Mouse (Mus musculus): ENCODE data around the gene Rexo1. TPM values are rescaled to one million over a fixed set of nuclear protein-coding genes. Genes with fewer than 3 reads are reported as not detected.
A peak's percentile ranks its signal among the peaks of the same experiment; 100 is the strongest.

Rexo1 gene
- polyA plus RNA-seq, 1 experiment from 2014 or later: 21.5 TPM

DNA sequence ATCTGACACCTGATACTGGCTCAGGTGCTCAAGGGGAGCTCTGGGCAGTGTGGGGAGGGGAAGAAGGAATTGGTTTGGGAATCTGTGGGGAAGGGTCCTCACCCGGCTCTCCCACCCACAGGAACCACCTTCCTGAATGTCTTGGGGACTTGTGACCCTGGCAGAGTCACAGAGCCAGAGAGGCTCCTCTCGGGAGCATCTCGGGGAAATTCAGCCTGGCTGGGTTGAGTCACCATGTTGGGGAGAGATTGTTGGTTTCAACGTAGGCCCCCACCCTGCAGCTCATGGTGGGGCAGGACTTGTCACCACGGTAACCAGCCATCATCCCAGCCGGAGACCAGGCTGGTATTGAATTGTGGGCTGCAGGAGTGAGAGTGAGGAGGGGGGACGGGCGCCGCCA is 56.6 kb downstream of the Rexo1 start:
- Histone ChIP-seq H3K36me3 (ENCODE audit: control insufficient read depth, insufficient read depth, low read length) (no peaks in the 10 kb centered on the region), H3K4me2 (ENCODE audit: low read depth, low read length) (no peak overlapping the region), H3K4me1 (ENCODE audit: control insufficient read depth, insufficient read depth, low read length) (peaks cover 8% of the 10 kb centered on the region), H3K4me3 (ENCODE audit: low read length) (no peak overlapping the region), H3K9me3 (ENCODE audit: control insufficient read depth, low read length) (no peaks in the 10 kb centered on the region), H3K27ac (ENCODE audit: low read length) (no peak overlapping the region), H3K9ac (ENCODE audit: low read depth, low read length) (no peak overlapping the region), H3K27me3 (replicated peaks; ENCODE audit: control insufficient read depth, insufficient read depth, low read length) (peaks cover 61% of the 10 kb centered on the region)
- 6% methylated on average over 9 of the region's 9 CpGs for WGBS
- ATAC-seq: no peak

DNA sequence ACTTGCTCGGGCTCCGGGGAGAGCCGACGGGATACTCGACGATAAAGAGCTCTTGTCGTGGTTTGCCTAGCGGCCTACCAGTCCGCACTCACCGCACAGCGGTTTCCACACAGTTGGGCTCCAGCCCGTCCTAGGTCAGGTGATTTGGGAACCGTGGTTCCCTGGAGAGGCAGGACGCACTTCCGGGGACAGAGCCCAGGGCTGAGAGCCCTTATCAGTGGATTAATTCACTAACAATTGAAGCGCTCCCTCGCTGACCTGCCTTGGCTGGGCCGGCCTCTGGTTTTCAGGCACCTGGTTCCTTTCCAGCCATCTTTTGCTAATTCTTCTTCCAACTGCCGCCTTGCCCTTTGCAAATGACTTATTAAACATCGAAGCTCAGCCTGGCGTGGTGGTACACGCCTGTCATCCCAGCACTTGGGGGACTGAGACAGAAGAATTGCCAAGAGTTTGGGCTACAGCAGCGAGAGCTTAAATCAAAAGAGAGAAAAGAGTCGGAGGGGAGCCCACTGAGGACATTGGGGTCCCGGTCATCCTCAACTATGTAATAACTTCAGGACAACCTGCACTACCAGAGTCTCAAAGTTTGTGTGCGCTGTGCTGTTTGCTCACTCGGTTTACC is 57.6 kb downstream of the Rexo1 start:
- no peak overlapping the region for H3K9ac ChIP-seq (ENCODE audit: low read depth, low read length)
- no peaks in the 10 kb centered on the region for H3K9me3 ChIP-seq (ENCODE audit: control insufficient read depth, low read length)
- H3K27ac ChIP-seq (ENCODE audit: low read length): no peak overlapping the region
- 5% methylated on average over 27 of the region's 27 CpGs for WGBS
- peaks cover 70% of the 10 kb centered on the region for H3K27me3 ChIP-seq (replicated peaks; ENCODE audit: control insufficient read depth, insufficient read depth, low read length)
- peak overlapping the region; percentile 19 for H3K4me3 ChIP-seq (ENCODE audit: low read length)
- H3K4me1 ChIP-seq (ENCODE audit: control insufficient read depth, insufficient read depth, low read length): peaks cover 6% of the 10 kb centered on the region; the same call in 1 of the 2 replicates
- H3K4me2 ChIP-seq (ENCODE audit: low read depth, low read length): peak overlapping the region; percentile 19; the same call in 1 of the 2 replicates
- H3K36me3 ChIP-seq (ENCODE audit: control insufficient read depth, insufficient read depth, low read length): no peaks in the 10 kb centered on the region
- ATAC-seq: peak; percentile 78

DNA sequence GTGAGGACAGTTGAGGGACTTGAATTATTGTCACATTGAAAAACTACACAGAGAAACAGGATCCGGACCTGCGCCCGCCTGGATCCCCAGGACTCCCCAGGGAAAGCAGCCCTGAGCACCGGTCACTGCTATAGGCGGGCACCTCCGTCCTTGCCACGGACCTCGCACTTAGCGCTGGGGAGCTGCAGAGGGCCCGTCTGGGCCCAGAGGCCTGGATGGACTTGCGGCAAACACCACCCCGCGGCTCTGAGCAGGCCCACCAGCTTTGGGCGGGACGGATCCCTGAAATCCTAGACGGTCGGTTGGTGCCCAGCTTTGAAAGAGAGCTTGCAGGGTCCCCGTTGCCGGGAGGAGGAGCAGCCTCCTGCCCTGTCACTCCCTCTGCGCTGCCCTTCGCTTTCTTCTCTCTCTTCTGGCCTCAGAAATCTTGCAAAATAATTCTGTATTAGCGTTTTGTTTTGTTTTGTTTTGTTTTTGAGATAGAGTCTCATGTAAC is 58.5 kb downstream of the Rexo1 start:
- WGBS: 8% methylated on average over 22 of the region's 22 CpGs
- no peak for ATAC-seq
- H3K9me3 ChIP-seq (ENCODE audit: control insufficient read depth, low read length): no peaks in the 10 kb centered on the region
- H3K27ac ChIP-seq (ENCODE audit: low read length): no peak overlapping the region
- no peak overlapping the region for H3K4me2 ChIP-seq (ENCODE audit: low read depth, low read length)
- no peak overlapping the region; the same call in 1 of the 2 replicates for H3K9ac ChIP-seq (ENCODE audit: low read depth, low read length)
- no peaks in the 10 kb centered on the region for H3K36me3 ChIP-seq (ENCODE audit: control insufficient read depth, insufficient read depth, low read length)
- peaks cover 6% of the 10 kb centered on the region; the same call in 1 of the 2 replicates for H3K4me1 ChIP-seq (ENCODE audit: control insufficient read depth, insufficient read depth, low read length)
- H3K4me3 ChIP-seq (ENCODE audit: low read length): no peak overlapping the region
- H3K27me3 ChIP-seq (replicated peaks; ENCODE audit: control insufficient read depth, insufficient read depth, low read length): peaks cover 78% of the 10 kb centered on the region

DNA sequence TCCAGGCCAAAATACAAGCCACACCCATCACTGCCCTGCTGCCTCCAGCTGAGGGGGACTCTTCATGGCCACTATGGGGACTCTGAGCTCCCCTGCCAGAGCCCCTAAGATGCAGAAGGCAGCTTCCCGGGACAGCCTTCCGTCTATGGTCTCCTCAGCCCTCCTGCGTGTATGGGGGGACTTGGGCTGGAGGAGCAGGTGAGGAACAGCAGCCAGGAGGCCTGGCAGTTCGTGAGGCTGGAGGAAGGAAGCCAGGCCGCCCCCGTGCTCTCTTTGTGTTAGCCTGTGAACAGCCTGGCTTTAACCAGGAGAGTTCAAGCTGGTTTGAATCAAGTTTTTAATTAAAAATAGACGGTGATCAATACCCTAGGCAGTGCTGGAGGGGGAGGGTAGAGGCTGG is 59.1 kb downstream of the Rexo1 start:
- no peak overlapping the region for H3K4me2 ChIP-seq (ENCODE audit: low read depth, low read length)
- H3K4me1 ChIP-seq (ENCODE audit: control insufficient read depth, insufficient read depth, low read length): peaks cover 6% of the 10 kb centered on the region; the same call in 1 of the 2 replicates
- H3K9me3 ChIP-seq (ENCODE audit: control insufficient read depth, low read length): no peaks in the 10 kb centered on the region
- peaks cover 80% of the 10 kb centered on the region for H3K27me3 ChIP-seq (replicated peaks; ENCODE audit: control insufficient read depth, insufficient read depth, low read length)
- H3K36me3 ChIP-seq (ENCODE audit: control insufficient read depth, insufficient read depth, low read length): no peaks in the 10 kb centered on the region
- no peak overlapping the region; the same call in 1 of the 2 replicates for H3K9ac ChIP-seq (ENCODE audit: low read depth, low read length)
- no peak for ATAC-seq
- no peak overlapping the region for H3K27ac ChIP-seq (ENCODE audit: low read length)
- no peak overlapping the region for H3K4me3 ChIP-seq (ENCODE audit: low read length)
- 2% methylated on average over 7 of the region's 7 CpGs for WGBS

DNA sequence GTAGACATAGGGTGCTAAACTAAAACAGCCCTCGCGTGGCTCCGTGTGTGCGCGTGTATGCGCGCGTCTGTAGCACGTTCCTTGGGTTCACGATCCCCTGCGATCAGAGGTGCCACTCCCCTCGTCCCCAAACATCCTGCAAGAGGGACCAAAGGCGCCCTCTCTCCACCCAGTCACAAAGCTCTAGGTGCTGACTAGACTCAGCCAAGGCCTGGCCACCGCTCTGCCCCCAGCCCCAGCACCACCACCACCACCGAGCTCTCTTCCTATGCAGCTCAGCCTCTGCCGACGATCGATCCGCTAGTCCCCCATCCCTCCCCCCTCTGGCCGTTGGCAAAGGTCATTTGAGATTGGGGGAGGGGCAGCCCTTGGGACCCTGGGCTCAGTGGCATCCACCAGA is 64.9 kb downstream of the Rexo1 start:
- no peak overlapping the region for H3K4me3 ChIP-seq (ENCODE audit: low read length)
- H3K27me3 ChIP-seq (replicated peaks; ENCODE audit: control insufficient read depth, insufficient read depth, low read length): peaks cover 96% of the 10 kb centered on the region
- no peaks in the 10 kb centered on the region for H3K9me3 ChIP-seq (ENCODE audit: control insufficient read depth, low read length)
- no peaks in the 10 kb centered on the region for H3K36me3 ChIP-seq (ENCODE audit: control insufficient read depth, insufficient read depth, low read length)
- H3K4me2 ChIP-seq (ENCODE audit: low read depth, low read length): no peak overlapping the region
- no peak overlapping the region for H3K27ac ChIP-seq (ENCODE audit: low read length)
- ATAC-seq: no peak
- H3K4me1 ChIP-seq (ENCODE audit: control insufficient read depth, insufficient read depth, low read length): peaks cover 12% of the 10 kb centered on the region
- WGBS: 1% methylated on average over 20 of the region's 20 CpGs
- no peak overlapping the region for H3K9ac ChIP-seq (ENCODE audit: low read depth, low read length)

DNA sequence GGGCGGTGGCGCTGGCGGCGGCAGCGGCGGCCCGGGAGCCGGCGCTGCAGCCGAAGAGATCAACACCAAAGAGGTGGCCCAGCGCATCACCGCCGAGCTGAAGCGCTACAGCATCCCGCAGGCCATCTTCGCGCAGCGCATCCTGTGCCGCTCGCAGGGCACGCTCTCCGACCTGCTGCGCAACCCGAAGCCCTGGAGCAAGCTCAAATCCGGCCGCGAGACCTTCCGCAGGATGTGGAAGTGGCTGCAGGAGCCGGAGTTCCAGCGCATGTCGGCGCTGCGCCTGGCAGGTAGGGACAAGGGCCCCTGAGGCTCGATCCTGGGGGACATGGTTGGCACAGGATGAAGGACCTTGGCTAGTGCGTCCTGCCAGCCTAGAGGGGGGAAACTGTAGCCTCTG is 65.5 kb downstream of the Rexo1 start:
- Histone ChIP-seq H3K9ac (ENCODE audit: low read depth, low read length) (no peak overlapping the region), H3K4me2 (ENCODE audit: low read depth, low read length) (peak overlapping the region; percentile 57), H3K27ac (ENCODE audit: low read length) (no peak overlapping the region), H3K9me3 (ENCODE audit: control insufficient read depth, low read length) (no peaks in the 10 kb centered on the region), H3K36me3 (ENCODE audit: control insufficient read depth, insufficient read depth, low read length) (no peaks in the 10 kb centered on the region), H3K27me3 (replicated peaks; ENCODE audit: control insufficient read depth, insufficient read depth, low read length) (peaks cover 96% of the 10 kb centered on the region), H3K4me3 (ENCODE audit: low read length) (peak overlapping the region; percentile 39), H3K4me1 (ENCODE audit: control insufficient read depth, insufficient read depth, low read length) (peaks cover 12% of the 10 kb centered on the region)
- ATAC-seq: no peak
- under 1% methylated on average over 35 of the region's 35 CpGs for WGBS

DNA sequence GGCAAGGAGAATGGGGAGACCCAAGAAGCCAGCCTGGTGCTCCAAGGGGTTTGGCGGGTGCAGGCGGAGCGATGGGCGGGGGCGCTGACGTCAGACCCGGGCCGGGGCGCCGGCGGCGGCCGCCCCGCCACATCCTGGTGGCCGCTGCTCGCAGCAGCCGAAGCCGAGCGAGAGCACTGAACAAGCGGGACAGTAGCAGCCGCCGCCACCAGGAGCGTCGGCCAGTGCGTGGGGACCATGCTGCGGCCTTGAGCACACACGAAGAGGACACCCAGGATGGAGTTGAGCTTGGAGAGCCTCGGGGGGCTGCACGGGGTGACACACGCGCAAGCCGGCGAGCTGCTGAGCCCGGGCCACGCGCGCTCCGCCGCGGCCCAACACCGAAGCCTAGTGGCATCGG is 66.6 kb downstream of the Rexo1 start, which contains the start of gene Onecut3:
Gene Onecut3, plus strand, starts transcription at position 104 of the 400 bp plus-strand sequence.
- ATAC-seq: peak; percentile 52
- H3K9ac ChIP-seq (ENCODE audit: low read depth, low read length): peak within 1 kb of the TSS; percentile 47; the same call in 1 of the 2 replicates

More for the DNA sequence above, 66.6 kb downstream of the Rexo1 start, which contains the start of gene Onecut3:
- Histone ChIP-seq H3K9me3 (ENCODE audit: control insufficient read depth, low read length) (no peaks in the 10 kb centered on the region), H3K4me3 (ENCODE audit: low read length) (peak within 1 kb of the TSS; percentile 39), H3K4me2 (ENCODE audit: low read depth, low read length) (peak within 1 kb of the TSS; percentile 57), H3K27me3 (replicated peaks; ENCODE audit: control insufficient read depth, insufficient read depth, low read length) (peaks cover 96% of the 10 kb centered on the region), H3K4me1 (ENCODE audit: control insufficient read depth, insufficient read depth, low read length) (peaks cover 17% of the 10 kb centered on the region), H3K27ac (ENCODE audit: low read length) (no peak within 1 kb of the TSS), H3K36me3 (ENCODE audit: control insufficient read depth, insufficient read depth, low read length) (no peaks in the 10 kb centered on the region)
- WGBS: under 1% methylated on average over 42 of the region's 42 CpGs

Small RNAs within 50 kb of the gene (microRNA-seq; reads per million reads assigned to microRNA genes)
- gene Mir6912: not detected

Other genes with a start within 250 kb of the Rexo1 start
- 60.4 and 64.3 TPM in 2 replicates for gene 2310011J03Rik, start 241.0 kb downstream of the Rexo1 start, polyA plus RNA-seq (2015; fragmentation: Nextera tagmentation; extraction: Ambion mirVana)
- 10.8 and 12.9 TPM in 2 replicates for gene Pcsk4, start 232.1 kb downstream of the Rexo1 start, polyA plus RNA-seq (2015; fragmentation: Nextera tagmentation; extraction: Ambion mirVana)
- gene Reep6, start 231.6 kb downstream of the Rexo1 start, polyA plus RNA-seq (2015; fragmentation: Nextera tagmentation; extraction: Ambion mirVana): 255 and 314 TPM in 2 replicates
- gene Adamtsl5, start 213.1 kb downstream of the Rexo1 start, polyA plus RNA-seq (2015; fragmentation: Nextera tagmentation; extraction: Ambion mirVana): 28.2 and 37.2 TPM in 2 replicates
- gene Plk5, start 205.1 kb downstream of the Rexo1 start, polyA plus RNA-seq (2015; fragmentation: Nextera tagmentation; extraction: Ambion mirVana): 0.39 and 0.64 TPM in 2 replicates
- gene Mex3d, start 173.9 kb downstream of the Rexo1 start, polyA plus RNA-seq (2015; fragmentation: Nextera tagmentation; extraction: Ambion mirVana): 1.9 and 2.7 TPM in 2 replicates
- gene Mbd3, start 162.0 kb downstream of the Rexo1 start, polyA plus RNA-seq (2015; fragmentation: Nextera tagmentation; extraction: Ambion mirVana): 133 and 144 TPM in 2 replicates
- 1,179 and 1,252 TPM in 2 replicates for gene Uqcr11, start 154.7 kb downstream of the Rexo1 start, polyA plus RNA-seq (2015; fragmentation: Nextera tagmentation; extraction: Ambion mirVana)
- 62.7 and 62.9 TPM in 2 replicates for gene Tcf3, start 127.9 kb downstream of the Rexo1 start, polyA plus RNA-seq (2015; fragmentation: Nextera tagmentation; extraction: Ambion mirVana)
- gene Onecut3, start 66.7 kb downstream of the Rexo1 start, polyA plus RNA-seq (2015; fragmentation: Nextera tagmentation; extraction: Ambion mirVana): 0.06 and 0.10 TPM in 2 replicates
- 0.09 and 0.17 TPM in 2 replicates for gene Atp8b3, start 22.4 kb downstream of the Rexo1 start, polyA plus RNA-seq (2015; fragmentation: Nextera tagmentation; extraction: Ambion mirVana)
- gene Klf16, start 15.8 kb upstream of the Rexo1 start, polyA plus RNA-seq (2015; fragmentation: Nextera tagmentation; extraction: Ambion mirVana): 7.0 and 7.4 TPM in 2 replicates
- gene Abhd17a, start 28.8 kb upstream of the Rexo1 start, polyA plus RNA-seq (2015; fragmentation: Nextera tagmentation; extraction: Ambion mirVana): 63.1 and 79.7 TPM in 2 replicates
- gene Scamp4, start 41.3 kb upstream of the Rexo1 start, polyA plus RNA-seq (2015; fragmentation: Nextera tagmentation; extraction: Ambion mirVana): 125 and 127 TPM in 2 replicates
- 8.4 and 9.4 TPM in 2 replicates for gene Adat3, start 41.3 kb upstream of the Rexo1 start, polyA plus RNA-seq (2015; fragmentation: Nextera tagmentation; extraction: Ambion mirVana)
- 3.3 and 4.0 TPM in 2 replicates for gene Gm49322, start 44.5 kb upstream of the Rexo1 start, polyA plus RNA-seq (2015; fragmentation: Nextera tagmentation; extraction: Ambion mirVana)
- gene Csnk1g2, start 61.3 kb upstream of the Rexo1 start, polyA plus RNA-seq (2015; fragmentation: Nextera tagmentation; extraction: Ambion mirVana): 15.1 and 22.2 TPM in 2 replicates
- 9.2 and 10.6 TPM in 2 replicates for gene Btbd2, start 95.5 kb upstream of the Rexo1 start, polyA plus RNA-seq (2015; fragmentation: Nextera tagmentation; extraction: Ambion mirVana)
- gene Mknk2, start 116.6 kb upstream of the Rexo1 start, polyA plus RNA-seq (2015; fragmentation: Nextera tagmentation; extraction: Ambion mirVana): 18.3 and 49.9 TPM in 2 replicates
- 39.8 and 41.8 TPM in 2 replicates for gene Mob3a, start 140.4 kb upstream of the Rexo1 start, polyA plus RNA-seq (2015; fragmentation: Nextera tagmentation; extraction: Ambion mirVana)
- gene Izumo4, start 140.6 kb upstream of the Rexo1 start, polyA plus RNA-seq (2015; fragmentation: Nextera tagmentation; extraction: Ambion mirVana): 18.5 and 25.0 TPM in 2 replicates
- 57.9 and 58.4 TPM in 2 replicates for gene Ap3d1, start 180.7 kb upstream of the Rexo1 start, polyA plus RNA-seq (2015; fragmentation: Nextera tagmentation; extraction: Ambion mirVana)
- 9.5 and 9.7 TPM in 2 replicates for gene Dot1l, start 193.6 kb upstream of the Rexo1 start, polyA plus RNA-seq (2015; fragmentation: Nextera tagmentation; extraction: Ambion mirVana)
- gene Sf3a2, start 236.6 kb upstream of the Rexo1 start, polyA plus RNA-seq (2015; fragmentation: Nextera tagmentation; extraction: Ambion mirVana): 62.3 and 63.0 TPM in 2 replicates
- 120 and 135 TPM in 2 replicates for gene Plekhj1, start 237.1 kb upstream of the Rexo1 start, polyA plus RNA-seq (2015; fragmentation: Nextera tagmentation; extraction: Ambion mirVana)
- 0.07 and 0.10 TPM in 2 replicates for gene Amh, start 243.7 kb upstream of the Rexo1 start, polyA plus RNA-seq (2015; fragmentation: Nextera tagmentation; extraction: Ambion mirVana)

All from intestine, embryonic 16.5 days (tissue).